Mouse (Mus musculus) adrenal gland (tissue): ENCODE measurements around the gene Mia3.
"Not testable (repeated sequence)": the region's sequence is repeated elsewhere in the genome, so short reads cannot be mapped to it uniquely, and the experiment has no call there.

Source experiments
- intact Hi-C: fragments of 180-260 bp; cut with DNase I; formaldehyde crosslinking; loops from one replicate; pipeline ENCODE4 v1.15.1; 2025
- long read RNA-seq, 2 experiments: library from polyadenylated mRNA; unstranded; transcript quantifications; one replicate each; pipeline ENCODE4 v2.0.0; 2020; ENCODE audit warnings: borderline replicate concordance in 1 of 2; ENCODE audit not compliant: insufficient replicate concordance in 1 of 2

Mia3 gene
- long read RNA-seq, experiment 1, transcript Mia3-204 (4 exons, 829 nt): major isoform, 8 of 14 reads
- long read RNA-seq, experiment 1, partial matches to known transcripts: 3 of 14 reads
- long read RNA-seq, experiment 1, other reads (novel, unspliced or antisense): 3 of 14 reads
- long read RNA-seq, experiment 2, transcript Mia3-204 (4 exons, 829 nt): major isoform, 10 of 25 reads
- long read RNA-seq, experiment 2, partial matches to known transcripts: 10 of 25 reads
- long read RNA-seq, experiment 2, other reads (novel, unspliced or antisense): 5 of 25 reads

- intact Hi-C loops: no loop called here
Measured at GRCm38 (mm10) chr1:183369427-183370014, at the start of gene Mia3. Gene Mia3 (minus strand): TSS chr1:183369553.

- intact Hi-C loops: no loop called here
Measured at GRCm38 (mm10) chr1:183417873-183418272, 48.5 kb upstream of the Mia3 start, which contains the start of gene Hhipl2. Gene Hhipl2 (plus strand): TSS chr1:183418215.

GRCm38 (mm10) chr1:183414081-183414727, 44.9 kb upstream of the Mia3 start:
- intact Hi-C loops: no loop called here

- intact Hi-C loops: no loop called here
Measured at GRCm38 (mm10) chr1:183403396-183403795, 34.0 kb upstream of the Mia3 start.

GRCm38 (mm10) chr1:183388426-183389406, 19.4 kb upstream of the Mia3 start, which contains the start of gene Taf1a:
Gene Taf1a (plus strand): TSS chr1:183388981.
- intact Hi-C loops: no loop called here

GRCm38 (mm10) chr1:183387421-183387820, 18.1 kb upstream of the Mia3 start:
- intact Hi-C loops: not testable (repeated sequence)

- intact Hi-C loops: no loop called here
Measured at GRCm38 (mm10) chr1:183382621-183383020, 13.3 kb upstream of the Mia3 start.

- intact Hi-C loops: no loop called here
Measured at GRCm38 (mm10) chr1:183381816-183382215, 12.5 kb upstream of the Mia3 start.

GRCm38 (mm10) chr1:183379376-183379775, 10.0 kb upstream of the Mia3 start:
- intact Hi-C loops: not testable (repeated sequence)

GRCm38 (mm10) chr1:183378321-183378941, 9.1 kb upstream of the Mia3 start:
- intact Hi-C loops: no loop called here

- intact Hi-C loops: no loop called here
Measured at GRCm38 (mm10) chr1:183377045-183377444, 7.7 kb upstream of the Mia3 start.

GRCm38 (mm10) chr1:183374728-183375127, 5.4 kb upstream of the Mia3 start:
- intact Hi-C loops: no loop called here

GRCm38 (mm10) chr1:183368601-183369400, 552 bp downstream of the Mia3 start:
- intact Hi-C loops: no loop called here

- intact Hi-C loops: no loop called here
Measured at GRCm38 (mm10) chr1:183366361-183366760, 3.0 kb downstream of the Mia3 start.

GRCm38 (mm10) chr1:183363577-183363867, 5.8 kb downstream of the Mia3 start:
- intact Hi-C loops: loop anchor here (5.0 kb wide), 1 partner anchor 34 kb away; no protein-coding TSS in a partner anchor

GRCm38 (mm10) chr1:183362729-183363576, 6.4 kb downstream of the Mia3 start:
- intact Hi-C loops: loop anchor here (5.0 kb wide), 1 partner anchor 34 kb away; no protein-coding TSS in a partner anchor

GRCm38 (mm10) chr1:183362301-183362700, 7.1 kb downstream of the Mia3 start:
- intact Hi-C loops: loop anchor here (5.0 kb wide), 1 partner anchor 35 kb away; no protein-coding TSS in a partner anchor

- intact Hi-C loops: no loop called here
Measured at GRCm38 (mm10) chr1:183358901-183359300, 10.5 kb downstream of the Mia3 start.

- intact Hi-C loops: no loop called here
Measured at GRCm38 (mm10) chr1:183349840-183350239, 19.5 kb downstream of the Mia3 start.
